Mouse (Mus musculus): ENCODE results near the gene Ldlrad3.

The Ldlrad3 gene

DNA sequence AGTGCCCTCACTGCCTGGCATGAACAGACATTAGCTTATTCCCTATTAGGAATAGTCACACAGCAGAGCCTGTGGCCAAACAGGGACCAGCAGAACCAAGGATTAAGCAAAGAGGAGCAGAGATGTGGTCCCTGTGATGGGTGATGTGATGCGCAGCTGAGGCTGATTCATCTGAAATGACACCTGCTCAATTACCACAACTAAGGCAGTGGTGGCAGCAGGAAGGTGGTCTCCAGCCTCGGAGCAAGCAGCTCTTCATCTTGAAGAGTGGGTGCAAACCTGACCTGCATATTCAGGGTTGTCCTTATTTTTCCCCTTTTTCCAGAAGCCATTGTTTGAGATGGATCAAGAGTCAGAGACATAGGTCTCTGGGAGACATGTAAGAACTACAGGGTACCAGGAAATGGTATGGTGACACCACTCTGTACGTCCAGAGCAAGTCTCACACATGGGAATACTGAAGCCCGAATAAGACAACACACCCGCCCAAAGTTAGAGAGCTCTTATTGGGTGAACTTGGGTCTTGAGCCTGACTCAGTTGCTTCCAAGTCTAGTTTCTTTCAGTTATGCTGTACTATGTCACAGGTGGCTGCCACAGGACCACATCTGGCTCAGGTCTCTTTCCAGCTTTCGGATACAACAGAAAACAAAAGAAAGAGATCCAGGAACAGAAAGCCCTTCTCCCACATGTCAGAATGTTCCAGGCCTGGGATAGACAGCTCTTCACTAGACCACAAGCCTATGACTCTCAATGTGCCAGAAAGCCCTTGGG lies 112.7 kb downstream of the Ldlrad3 start:
- DNase-seq (ENCODE audit: low spot score in 2 of 2), result peak; percentile 68 to 73

DNA sequence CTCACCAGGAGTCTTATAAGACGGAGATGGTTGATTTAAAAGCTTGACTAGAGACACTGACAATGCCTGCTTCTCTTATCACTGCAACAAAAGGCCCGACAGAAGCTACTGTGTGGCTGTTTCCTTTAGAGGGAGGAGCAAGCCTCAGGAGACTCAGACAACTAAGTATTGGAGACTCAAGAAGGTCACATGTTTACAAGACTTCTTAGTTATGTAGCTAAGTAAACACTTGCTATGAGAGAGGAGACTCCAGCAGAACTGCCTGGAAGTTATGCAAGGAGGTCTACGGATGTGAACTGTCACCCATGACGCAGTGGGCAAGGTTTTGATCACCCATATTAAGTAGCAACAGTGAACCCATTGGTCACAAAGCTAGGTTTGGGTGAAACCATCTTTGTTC lies 113.3 kb downstream of the Ldlrad3 start:
- DNase-seq (ENCODE audit: low spot score in 2 of 2), result peak in 1 of 2 experiments; percentile 48

DNA sequence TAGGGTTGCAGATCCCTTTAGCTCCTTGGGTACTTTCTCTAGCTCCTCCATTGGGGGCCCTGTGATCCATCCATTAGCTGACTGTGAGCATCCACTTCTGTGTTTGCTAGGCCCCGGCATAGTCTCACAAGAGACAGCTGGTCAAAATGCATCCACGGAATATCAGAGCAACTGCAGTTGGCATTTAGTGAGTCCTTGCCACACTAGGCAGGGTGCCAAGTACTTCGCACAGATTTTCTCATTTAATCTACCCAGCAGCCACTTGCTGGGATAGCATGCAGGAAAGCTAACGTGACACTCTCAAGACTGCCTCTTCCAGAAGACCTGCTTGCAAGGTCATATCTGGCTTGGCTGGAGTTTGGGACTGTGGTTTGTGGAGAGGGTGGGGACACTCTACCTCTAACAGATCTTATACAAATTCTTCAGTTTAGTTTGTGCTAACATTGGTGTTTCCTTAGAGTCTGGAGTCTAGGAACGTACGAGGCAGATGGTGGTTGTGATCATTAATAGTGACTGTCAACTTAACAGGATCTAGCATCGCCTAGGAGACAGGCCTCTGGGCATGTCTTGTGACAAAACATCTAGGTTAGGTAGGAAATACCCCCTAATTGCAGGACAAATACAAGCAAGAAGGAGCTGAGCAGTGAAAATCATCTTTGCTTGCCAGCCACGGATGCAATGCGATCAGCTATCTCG lies 115.0 kb downstream of the Ldlrad3 start:
- DNase-seq (ENCODE audit: low spot score in 2 of 2), result no peak

DNA sequence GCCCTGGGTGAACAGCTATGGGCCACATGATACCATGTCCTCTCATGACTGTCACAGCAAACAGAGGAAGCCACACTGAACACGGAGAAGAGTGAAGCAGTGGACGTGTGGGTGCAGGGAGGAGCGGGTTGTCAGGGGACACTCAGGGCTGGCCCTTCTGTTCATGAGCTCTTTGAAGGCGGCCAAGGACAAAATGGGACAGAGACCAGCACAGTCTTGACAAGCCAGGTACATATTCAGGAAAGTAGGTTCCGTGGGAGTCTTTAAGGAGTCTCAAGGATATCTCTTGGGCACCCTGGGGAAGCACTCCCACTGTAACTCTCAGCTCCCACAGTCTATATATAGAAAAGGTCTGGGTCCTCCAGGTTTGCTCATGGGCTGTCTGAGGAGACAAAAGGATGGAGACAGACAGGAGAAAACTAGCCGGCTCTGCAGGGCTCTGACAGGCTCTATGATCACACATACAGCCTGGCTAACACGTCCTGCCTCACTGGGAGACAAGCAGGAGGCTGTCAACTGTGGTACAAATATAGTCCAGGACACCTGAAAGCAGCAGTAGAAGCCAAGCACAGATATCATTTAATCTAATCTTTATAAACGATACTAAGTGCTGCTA lies 121.3 kb downstream of the Ldlrad3 start:
- no peak for DNase-seq (ENCODE audit: low spot score in 2 of 2)

DNA sequence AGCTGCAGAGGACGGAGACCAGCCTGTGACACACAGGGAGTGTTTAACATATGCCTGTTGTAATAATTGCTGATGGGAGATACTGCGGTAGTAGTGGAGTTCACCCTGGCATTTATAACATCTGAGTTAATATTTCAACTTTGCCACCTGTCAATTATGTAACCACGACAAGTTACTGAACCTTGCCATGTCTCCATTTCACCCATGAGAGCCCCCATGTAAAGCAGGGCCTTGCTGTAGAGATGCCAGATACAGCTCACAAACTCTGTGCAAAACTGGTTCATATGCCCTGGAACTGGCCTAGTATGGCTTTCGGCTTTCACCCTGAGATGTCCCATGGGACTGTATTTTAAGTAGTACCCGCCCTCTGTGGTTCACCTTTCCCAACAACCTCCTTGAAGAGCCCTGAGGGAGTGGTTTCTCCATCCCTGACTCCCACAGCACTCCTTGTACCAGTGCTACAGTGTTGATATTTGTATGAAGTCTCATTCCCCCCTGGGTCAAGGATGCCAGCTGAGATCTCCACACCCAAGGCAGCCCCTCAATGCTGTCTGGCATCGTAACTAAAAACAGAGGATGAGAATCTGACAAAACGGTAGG lies 122.2 kb downstream of the Ldlrad3 start:
- no peak for DNase-seq (ENCODE audit: low spot score in 2 of 2)

DNA sequence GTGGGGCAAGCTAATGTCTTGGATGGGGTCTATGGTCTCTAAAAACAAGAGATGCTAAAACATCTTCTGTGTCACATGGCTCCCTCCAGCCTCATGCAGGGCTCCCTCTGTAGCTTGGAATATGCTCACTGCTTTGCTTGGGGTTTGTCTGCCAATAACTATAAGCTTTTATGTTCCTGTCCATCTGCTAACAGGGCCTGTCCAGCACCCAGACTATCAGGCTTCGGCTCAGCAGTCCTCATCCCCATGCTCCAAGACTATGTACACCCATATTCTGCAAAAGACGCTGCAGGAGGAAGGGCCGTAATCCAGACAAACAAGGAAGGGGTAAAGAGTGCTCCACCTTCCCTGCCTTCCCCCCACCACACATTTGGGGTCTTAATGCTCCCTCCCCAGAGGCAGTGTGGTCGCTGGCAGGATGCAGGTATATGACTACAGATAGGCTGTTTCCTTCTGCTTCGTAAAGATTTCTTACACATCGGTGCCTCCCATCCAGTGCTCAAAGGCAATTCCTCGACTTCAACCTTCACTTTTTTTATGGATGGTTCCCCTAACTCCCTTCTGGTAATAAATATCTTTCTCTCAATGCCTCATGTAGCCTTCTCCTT lies 123.2 kb downstream of the Ldlrad3 start:
- DNase-seq (ENCODE audit: low spot score in 2 of 2), result no peak

DNA sequence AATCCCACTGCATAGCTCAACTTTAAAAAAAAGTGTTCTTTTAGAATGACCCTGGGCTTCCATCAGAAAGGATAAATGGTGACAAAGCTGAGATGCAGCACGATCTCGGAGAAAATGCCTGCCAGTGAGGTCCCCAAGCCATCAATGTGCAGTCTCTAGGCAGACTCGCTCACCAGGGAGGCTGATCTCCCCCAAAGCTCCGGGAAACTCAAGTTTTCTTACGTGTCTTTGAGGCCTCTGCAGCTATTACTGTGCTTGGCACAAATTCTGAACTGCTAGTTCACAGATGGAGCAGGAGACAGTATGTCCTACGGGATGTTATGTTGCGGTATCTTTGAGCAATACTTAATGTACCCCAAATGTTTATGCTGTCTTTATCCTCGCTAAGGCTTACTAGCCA lies 124.3 kb downstream of the Ldlrad3 start:
- DNase-seq (ENCODE audit: low spot score in 2 of 2), result no peak

DNA sequence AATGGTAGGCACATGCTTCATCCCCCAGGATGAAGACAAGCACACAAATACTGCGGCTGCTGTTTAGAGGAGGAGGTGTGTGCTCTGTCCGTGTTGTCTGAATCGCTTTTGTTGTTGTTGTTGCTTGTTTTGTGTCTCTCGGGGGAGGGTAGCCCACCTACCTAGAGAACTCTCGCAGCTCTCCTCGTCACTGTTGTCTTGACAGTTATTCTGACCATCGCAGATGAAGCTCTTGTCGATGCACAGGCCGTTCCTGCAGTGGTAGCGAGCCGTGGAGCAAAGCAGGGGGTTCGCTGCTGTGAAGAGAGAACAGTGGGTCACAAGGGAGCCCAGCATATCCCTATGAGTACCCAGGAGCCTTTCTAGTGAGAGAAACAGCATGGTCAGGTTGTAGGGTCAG lies 128.4 kb downstream of the Ldlrad3 start:
- no peak for DNase-seq (ENCODE audit: low spot score in 2 of 2)

DNA sequence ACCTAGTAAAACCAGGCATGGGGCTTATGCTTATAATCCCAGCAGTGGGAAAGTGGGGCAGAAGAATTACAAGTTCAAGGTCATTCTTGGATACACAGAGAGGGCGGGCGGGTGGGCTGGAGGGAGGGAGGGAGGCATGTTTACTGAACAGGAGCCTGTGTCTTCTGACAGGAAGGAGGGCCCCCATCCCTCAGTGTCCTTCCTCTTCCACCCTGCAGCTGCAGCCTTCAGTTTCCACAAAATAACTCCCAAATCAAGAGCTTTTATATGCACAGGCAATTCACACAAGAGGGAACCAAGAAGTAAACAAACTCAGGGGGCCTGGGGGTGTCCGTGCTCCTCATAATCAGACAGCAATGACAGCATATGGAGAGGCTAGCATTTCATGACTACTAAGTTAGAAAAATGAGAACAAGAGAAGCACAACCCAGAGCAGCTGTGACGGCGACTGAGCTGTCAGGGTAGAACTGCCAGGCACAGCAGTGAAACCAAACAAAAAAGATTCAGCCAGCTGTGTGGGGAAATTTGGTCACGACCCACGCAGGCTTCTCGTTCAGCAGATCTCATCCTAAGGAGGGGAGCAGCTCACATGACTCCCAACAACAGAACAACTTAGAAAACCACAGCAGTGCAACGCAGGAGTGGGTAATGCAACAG lies 129.0 kb downstream of the Ldlrad3 start:
- peak; percentile 73 to 81 for DNase-seq (ENCODE audit: low spot score in 2 of 2)

DNA sequence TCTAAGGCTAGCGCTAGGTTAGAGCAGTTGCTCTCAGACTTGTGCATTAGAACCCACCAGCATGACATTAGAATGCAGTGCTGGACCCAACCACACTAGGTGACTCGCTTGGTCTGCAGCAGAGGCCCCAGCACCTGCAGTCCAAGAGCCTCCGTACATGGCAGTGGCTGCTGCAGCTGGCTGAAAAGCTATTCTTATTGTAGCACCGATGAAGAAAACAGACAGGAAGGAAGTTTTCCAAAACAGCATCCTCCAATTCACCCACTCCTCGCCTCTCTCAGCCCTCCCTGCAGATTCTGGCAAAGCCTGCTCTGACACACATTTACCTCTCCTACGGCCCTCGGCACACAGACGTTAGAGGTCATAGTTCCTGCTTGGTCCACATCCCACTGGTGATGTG lies 130.0 kb downstream of the Ldlrad3 start:
- peak in 1 of 2 experiments; percentile 55 for DNase-seq (ENCODE audit: low spot score in 2 of 2)

DNA sequence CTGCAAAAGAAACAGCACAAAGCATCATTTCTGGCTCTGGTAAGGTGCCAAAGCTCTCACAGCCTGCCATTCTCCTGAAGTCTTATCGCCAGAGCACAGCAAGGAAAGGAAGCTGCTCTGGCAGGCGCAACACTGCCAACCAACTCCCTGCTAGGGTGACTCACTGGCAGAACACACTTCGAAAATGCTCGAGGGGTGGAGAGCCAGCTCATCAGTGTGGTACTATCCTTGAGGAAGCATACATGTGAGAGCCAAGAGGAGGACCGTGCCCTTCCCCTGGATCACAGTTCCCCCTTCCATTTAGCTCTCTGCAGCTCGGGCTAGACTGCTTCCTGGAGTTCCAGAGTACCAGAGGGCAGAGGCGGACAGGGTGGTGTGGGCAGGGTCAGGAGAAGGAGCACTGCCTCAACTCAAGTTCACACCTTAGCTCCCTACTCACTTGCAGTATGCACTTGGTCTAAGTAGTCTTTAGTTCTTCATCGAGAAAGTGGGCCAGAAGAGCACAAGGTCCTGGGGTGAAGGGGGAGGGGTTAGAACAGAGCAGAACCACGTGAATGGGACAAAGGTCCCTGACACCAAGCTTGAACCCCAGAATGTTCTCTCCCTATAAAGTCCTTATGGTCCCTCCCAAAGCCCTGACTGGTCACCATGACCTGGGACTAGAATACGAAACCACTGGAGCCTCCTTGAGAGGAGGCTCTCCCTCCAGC lies 133.1 kb downstream of the Ldlrad3 start:
- no peak for DNase-seq (ENCODE audit: low spot score in 2 of 2)

DNA sequence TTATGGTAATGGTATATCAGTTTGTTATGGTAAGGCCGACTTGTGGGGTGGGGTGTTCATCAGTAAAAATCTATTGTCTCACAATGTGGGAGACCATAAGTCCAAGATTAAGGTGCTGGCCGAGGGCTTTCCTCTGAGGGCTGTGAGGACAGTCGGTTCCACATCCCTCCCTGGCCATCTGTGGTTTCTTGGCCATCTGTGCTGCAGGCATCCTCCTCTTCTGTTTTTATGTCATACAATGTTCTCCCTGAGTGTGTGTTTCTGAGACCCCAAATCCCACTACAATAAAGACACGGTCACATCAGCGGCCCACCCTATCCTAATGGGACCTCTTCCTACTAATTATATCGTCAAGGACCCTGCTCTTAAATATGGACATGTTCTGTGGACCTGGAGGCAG lies 133.8 kb downstream of the Ldlrad3 start:
- no peak for DNase-seq (ENCODE audit: low spot score in 2 of 2)

DNA sequence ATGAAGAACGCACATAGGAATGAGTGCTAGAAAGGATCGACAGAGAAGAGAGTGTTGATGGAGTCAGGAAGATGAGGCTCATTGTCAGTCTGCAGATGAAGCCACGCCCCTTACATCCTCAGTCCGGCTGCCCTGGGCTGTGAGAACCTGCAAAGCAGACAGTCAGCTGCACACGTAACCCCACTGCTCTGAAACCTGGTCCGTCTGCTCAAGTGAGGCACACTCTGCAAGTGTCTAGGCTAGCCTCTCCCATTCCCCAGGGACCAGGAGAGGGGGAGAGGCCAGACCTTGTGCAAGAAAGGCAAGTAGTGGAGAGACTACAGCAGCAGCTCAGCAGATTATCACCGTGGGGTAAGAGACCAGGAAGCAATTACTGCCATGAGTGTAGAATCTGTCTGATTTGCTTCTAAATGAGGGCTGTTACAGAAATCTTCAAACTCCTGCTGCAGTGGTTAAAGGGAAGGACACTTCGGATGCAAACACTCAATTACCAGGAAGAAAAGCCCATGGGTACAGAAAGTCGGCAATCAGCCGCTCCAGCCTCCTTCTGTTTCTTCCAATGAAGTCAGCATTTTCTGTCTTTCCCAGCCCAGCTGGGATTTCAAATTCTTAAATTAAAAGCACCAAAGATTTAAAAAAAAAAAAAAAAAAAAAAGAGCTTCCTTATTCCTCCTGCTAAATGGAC lies 136.2 kb downstream of the Ldlrad3 start:
- no peak for DNase-seq (ENCODE audit: low spot score in 2 of 2)

DNA sequence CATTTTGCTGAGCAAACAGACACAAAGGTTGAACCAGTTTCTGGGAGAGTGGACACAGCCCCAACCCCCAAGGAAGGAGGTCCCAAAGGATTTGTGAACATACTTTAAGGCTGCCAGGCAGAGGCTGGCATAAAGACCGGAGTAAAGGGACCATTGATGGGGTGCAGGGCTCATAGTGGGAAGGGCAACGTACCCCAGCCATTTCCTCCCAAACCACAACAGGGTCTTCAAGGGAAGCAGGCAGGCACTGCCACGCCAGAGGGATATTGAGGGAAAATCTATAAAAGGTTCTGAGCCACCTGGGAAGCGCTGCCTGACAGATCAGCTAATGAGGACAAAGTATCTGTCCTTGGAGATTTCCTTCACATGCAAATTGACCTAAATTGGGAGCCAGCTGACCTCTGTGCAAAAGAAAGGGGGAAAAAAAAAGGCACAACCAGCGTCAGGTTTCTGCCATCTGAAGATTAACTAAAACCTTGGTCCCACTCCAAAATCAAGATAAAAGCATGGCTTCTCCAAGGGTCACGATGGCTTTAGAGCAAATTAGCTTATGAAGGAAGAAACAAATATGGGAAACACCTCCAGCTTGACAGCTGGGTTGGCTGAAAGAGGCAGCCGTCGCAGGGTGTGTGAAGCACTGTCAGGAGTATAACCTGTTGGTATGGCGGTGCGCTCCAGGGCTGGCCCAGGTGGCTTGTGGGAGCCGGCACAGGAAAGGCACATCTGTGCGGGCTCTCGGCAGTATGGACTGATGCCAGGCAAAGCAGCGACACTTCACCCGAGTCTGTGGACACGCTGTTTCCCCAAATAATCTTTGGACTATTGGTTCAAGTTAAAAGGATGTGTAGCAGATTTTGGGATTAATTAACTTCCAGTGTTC lies 137.6 kb downstream of the Ldlrad3 start:
- no peak for DNase-seq (ENCODE audit: low spot score in 2 of 2)

DNA sequence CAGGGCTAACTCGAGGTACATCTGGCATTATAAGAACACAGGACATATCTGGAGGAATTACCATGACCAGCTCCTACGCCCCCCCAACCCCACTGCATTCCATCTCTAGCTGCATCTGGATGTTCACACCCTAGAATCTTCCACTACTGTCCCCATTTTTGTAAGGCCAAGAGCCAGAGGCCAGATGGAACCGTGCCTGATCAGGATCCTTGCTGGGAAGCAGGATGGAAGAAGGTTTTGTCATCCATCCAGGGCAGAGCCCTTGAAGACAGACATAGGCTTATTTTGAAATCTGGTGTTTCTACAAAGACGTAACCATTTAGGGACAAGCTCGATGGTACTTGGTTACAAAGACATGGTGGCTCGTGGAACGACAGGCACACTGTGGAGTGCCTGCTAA lies 139.7 kb downstream of the Ldlrad3 start:
- no peak for DNase-seq (ENCODE audit: low spot score in 2 of 2)

DNA sequence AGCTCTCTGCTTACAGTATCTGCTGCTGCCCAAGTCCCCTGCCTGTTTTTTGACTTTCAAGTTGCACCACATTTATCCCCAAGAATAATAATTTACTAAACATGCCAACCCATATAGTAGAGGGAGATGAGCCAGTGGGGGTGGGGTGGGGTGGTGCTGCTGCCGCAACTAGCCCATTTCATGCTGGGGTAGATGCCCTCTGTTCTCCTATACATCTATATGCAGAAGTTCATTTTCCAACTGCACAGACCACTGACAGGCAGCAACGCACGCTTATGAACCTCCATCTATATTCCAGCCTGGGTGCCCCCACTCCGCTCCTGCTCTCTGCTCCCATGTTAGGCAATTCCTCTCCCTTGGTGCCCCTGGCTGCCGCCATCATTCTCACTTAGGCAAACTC lies 145.7 kb downstream of the Ldlrad3 start:
- no peak for DNase-seq (ENCODE audit: low spot score in 2 of 2)

DNA sequence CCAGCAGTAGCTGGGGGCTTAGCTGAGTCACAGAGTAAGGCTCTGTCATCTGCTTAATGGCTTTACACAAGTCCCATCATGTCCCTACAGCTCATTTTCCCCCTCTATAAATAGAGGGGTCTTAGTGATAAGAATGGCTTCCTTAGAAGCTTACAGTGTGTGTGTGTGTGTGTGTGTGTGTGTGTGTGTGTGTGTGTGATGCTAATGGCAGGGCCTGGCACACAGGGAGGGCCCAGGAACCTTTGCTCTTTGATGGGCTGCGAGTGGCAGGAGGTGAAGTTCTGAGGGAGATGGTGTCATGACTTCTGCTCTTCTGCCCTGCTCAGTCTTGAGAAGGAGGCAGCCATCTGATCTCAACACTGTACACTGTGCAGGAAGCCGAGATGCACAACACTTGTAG lies 146.2 kb downstream of the Ldlrad3 start:
- DNase-seq (ENCODE audit: low spot score in 2 of 2), result peak; percentile 45 to 56

DNA sequence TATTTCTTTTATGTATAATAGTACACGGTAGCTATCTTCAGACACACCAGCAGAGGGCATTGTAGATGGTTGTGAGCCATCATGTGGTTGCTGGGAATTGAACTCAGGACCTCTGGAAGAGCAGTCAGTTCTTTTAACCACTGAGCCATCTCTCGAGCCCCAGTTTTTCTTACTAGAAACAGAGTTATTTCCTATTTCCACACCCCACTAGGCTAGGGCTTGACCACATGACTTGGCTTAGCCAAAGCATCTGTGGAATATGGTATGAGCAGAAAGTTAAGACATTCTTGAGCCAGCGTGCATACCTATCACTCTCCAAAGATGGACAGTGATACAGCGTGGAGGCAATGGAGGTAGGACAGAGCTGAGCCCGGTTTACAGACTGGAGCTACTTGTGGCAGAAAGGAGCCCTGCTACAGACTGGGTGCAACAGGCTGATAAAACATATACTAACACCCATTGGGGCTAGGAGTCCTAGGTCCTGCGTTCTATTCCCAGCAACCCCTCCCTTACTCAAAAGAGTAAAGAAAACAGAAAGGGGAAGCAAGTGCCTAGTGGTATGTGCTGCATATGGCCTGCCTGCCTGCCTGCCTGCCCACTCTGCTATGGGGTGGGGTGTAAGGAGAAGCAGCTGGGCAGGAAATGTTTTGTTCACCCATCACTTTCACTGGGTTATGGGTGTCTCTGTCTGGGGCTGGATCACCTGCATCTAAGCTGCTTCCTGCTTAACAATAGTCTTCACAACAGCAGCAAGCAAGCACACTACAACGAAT lies 147.1 kb downstream of the Ldlrad3 start:
- peak; percentile 80 to 83 for DNase-seq (ENCODE audit: low spot score in 2 of 2)

All from thymus, postnatal 10 days (tissue).